Mouse (Mus musculus): ENCODE measurements around the gene Zbtb41.
"Not testable (repeated sequence)": the region's sequence is repeated elsewhere in the genome, so short reads cannot be mapped to it uniquely, and the experiment has no call there.

The Zbtb41 gene

GRCm38 (mm10) chr1:139421875-139422791, at the start of gene Zbtb41:
Gene Zbtb41 (plus strand): TSS chr1:139422288.
- peak; percentile 87 to 92 for DNase-seq

DNA sequence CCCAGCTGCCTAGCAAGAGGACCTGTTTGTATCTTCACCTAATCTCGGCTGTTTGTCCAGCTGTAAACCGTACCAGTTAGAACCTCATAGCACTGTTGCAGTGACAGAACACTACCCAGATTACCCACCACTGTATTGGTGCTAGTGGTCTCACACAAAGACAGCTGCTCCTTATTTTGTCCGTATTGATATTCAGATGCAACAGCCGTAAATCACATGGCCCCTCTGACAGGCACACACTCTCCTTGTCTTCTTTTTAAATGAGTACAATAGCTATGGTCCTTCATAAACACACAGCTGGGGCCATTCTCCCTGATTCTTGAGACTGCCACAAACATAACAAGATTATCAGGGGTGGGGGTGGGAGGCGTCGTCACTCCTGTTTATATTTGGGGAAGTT, 46.2 kb upstream of the Zbtb41 start:
- no peak for DNase-seq

- peak in 1 of 2 experiments; percentile 27 for DNase-seq
Observed at GRCm38 (mm10) chr1:139376638-139377286, 45.3 kb upstream of the Zbtb41 start, which contains the start of gene Crb1. Gene Crb1 (minus strand): TSS chr1:139377100.

- peak; percentile 23 to 27 for DNase-seq
Observed at GRCm38 (mm10) chr1:139378861-139379620, 43.0 kb upstream of the Zbtb41 start.

DNA sequence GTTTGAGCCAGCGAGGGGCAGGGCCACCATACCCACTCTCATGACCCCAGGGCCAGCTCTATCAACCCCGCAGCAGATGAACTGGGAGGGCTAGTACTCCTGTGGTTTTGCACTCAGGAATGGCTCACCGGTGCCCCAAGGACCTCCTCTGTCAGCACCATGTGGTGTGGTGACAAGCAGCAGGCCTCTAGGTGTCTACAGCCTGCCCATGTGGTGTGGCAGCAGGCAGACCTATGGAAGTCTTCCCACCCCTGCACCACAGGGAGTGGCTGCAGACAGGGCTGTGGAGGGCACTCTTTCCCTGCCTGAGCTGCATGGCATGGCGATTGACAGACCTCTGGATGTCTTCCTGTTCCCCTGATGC, 42.5 kb upstream of the Zbtb41 start:
- peak in 1 of 2 experiments; percentile 1 for DNase-seq

DNA sequence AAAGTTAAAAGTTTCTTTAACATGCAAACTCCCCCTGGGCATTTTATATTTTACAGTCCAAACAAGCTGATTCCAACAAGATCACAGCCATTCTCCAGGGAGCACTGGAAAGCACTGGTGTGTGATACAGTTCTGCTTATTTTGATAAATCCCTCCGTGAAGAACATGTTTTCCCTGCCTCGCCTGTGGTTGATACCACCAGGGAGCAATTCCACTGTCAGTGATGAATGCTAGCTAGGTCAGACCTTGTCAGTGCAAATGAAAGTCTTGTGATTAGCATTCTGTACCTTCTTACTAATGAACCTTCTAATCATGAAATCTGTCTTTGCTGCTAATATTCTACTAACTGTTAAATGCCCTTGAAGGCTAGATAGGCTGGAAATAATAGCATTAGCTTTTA, 30.3 kb upstream of the Zbtb41 start:
- no peak for DNase-seq

- peak; percentile 53 to 73 for DNase-seq
Observed at GRCm38 (mm10) chr1:139396589-139396988, 25.5 kb upstream of the Zbtb41 start.

- DNase-seq = no peak
Observed at GRCm38 (mm10) chr1:139405766-139406165, 16.3 kb upstream of the Zbtb41 start.

DNA sequence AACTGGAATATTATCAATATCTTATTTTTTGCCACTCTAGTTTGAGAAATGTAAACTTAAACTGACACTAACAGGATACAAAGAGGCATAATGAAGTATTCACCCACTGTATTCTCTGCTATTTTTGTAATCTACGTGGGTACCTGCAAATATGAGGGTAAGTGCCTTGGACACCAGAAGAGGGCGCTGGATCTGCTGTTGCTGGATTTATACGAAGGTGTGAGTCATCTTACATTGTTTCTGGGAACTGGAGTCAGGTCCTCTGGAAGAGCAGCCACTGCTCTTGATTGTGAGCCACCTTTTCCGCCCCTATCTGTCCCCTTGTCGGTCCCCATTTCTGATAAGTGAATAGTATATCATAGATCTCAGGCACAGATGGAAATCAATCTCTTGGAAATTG, 14.4 kb upstream of the Zbtb41 start:
- DNase-seq = peak in 1 of 2 experiments; percentile 21

DNA sequence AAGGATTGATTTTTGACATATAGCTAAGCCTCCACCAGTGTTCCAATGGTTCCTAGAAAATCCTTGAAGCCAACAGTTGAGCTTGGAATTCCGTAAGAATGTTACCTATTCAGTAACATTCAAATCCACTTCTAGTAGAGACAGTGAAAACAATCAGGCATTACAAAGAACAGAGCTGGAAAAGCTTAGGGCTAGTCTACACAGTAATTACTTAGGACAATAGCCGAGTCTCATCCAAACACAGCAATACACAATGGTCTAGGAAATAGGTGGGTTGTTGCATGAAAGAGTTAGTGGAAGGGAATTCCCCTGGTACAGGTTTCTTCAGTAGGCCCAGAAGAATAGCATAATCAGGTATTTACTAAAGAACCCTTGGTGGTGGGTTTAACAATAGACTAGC, 9.7 kb upstream of the Zbtb41 start:
- not testable (repeated sequence) for DNase-seq

- no peak for DNase-seq
Observed at GRCm38 (mm10) chr1:139413465-139413864, 8.6 kb upstream of the Zbtb41 start.

- no peak for DNase-seq
Observed at GRCm38 (mm10) chr1:139421521-139421874, 590 bp upstream of the Zbtb41 start.

DNA sequence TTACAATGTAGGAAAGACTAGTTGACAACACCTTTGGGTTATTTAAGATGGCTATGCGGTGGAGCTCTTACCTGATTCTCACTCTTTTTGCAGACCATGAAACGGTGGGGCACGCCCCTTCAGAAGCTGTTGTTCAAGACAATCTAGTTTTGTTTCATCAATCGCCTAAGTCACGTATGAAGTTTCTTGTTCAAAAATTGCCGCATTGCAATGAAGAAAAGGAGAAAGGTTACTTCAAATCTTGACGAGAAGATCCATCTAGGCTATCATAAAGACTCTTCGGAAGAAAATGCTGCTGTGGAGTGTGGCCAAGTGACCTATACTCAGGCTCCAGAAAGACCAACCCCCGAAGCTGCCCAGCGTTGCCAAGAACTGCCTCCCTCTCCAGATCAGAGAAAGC, 853 bp downstream of the Zbtb41 start:
- peak; percentile 74 to 78 for DNase-seq

GRCm38 (mm10) chr1:139423931-139424330, 1.8 kb downstream of the Zbtb41 start:
- DNase-seq = no peak

DNA sequence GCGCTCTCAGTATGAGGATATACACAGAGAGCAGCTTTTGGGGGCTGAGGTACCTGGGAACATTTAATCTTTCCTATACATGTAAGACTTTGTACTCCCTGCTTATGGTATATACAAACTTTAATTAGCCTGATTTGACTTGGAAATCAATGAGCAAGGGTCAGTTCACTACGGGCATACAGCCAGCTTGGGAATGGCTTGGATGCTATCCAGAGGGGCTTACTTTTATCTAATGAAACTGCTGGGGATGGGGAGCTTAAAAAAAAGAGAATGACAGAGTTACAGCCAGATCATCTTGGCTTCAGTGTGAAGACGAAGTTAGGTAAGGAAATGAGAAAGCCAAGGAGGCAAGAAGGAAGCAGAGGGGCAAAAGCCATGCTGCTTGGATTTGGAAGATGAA, 2.9 kb downstream of the Zbtb41 start:
- DNase-seq = peak in 1 of 2 experiments; percentile 24

DNA sequence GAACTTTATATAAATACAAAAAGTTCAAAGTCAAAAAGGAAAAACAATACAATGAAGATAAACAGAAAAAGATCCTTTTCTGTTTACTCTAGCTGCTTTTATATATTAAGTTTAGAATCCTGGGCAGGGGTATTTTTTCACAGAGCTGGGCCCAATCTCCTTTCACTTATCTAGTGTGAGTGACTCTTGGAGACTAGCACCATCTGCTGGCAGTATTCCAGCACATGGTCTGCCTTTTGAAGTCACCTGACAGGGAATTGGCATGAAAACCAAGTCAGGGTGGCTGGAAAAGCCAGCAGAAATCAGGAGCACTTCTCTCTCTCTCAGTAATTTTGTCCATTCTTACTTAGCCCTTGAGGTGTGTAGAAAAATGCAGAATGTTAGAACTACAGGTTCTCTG, 16.3 kb downstream of the Zbtb41 start:
- DNase-seq = peak; percentile 72 to 73

DNA sequence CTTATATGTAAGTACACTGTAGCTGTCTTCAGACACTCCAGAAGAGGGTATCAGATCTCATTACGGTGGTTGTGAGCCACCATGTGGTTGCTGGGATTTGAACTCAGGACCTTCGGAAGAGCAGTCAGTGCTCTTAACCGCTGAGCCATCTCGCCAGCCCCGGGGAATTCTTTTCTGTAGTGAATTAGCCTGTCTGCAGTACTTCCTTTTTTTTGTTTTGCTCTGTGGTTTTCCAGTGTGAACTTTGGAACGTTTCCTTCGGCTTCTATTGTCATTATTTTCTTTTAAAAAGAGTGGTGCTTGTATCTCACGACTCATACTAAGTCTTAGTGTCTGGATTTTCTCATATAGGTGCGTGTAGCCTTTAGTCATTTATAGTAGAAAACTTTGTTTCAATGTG, 21.0 kb downstream of the Zbtb41 start:
- not testable (repeated sequence) for DNase-seq

DNA sequence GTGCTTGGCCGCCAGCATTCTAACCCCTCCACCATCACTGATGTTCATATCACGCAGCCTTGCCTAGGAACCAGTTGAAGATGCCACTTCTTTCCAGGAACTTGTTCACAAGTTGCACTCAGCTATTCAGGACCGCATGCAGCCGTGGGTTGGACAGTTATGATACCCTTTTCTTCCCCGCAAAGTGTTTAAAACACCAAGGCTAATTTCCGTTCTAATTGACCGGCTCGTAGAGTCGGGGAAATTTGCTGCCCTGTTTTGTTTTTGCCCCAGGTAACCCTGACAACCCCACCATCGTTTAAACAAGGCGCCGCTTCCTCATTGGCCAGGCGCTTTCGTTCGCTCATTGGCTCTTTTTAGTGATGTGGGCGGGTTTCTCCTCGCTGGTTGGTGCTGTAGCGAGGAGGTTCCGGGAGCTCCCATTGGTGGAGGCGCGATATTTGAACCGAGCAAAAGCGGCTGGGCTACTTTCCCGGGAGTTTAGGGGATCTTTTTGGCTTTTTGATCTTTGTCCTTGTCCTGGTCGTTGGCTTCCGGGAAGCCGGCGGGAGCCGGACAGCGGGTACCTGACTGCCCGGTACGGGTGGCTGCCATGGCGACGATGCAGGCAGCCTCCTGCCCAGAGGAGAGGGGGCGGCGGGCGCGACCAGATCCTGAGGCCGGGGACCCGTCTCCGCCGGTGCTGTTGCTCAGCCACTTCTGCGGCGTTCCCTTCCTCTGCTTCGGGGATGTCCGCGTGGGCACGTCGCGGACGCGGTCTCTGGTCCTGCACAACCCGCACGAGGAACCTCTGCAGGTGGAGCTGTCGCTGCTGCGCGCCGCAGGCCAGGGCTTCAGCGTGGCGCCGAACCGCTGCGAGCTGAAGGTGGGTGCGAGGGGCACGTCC, 32.5 kb downstream of the Zbtb41 start, which contains the start of gene Aspm:
Gene Aspm, plus strand, starts transcription at position 433 of the 886 bp plus-strand sequence.
- peak; percentile 93 to 95 for DNase-seq

- no peak for DNase-seq
Observed at GRCm38 (mm10) chr1:139455226-139455869, 33.3 kb downstream of the Zbtb41 start.

DNA sequence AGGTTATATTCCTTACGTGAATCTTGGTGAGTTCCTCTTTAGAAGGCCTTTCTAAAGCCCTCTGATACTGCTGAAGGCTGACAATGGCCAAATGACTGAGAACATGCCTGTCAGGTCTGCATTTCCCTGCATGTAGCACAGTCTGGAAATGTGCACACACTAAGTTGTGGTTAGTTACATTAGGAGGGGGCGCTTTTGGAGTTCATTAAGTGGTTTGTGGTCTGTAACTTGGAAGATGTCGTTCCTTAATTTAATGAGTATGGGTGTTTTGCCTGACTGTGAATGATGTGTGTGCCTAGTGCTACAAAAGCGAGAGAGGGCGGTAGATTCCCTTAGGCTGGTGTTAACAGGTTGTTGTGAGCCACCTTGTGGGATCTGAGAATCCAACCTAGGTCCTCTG, 38.7 kb downstream of the Zbtb41 start:
- no peak for DNase-seq

- no peak for DNase-seq
Observed at GRCm38 (mm10) chr1:139465936-139466335, 43.8 kb downstream of the Zbtb41 start.

GRCm38 (mm10) chr1:139478898-139479297, 56.8 kb downstream of the Zbtb41 start:
- no peak for DNase-seq

Measured in kidney, postnatal 36 days (tissue).